Mouse (Mus musculus) natural killer cell, adult 2 months (primary cell): ENCODE measurements around the gene Zmynd11.
A peak's percentile ranks its signal among the peaks of the same experiment; 100 is the strongest.

Experiments
- DNase-seq, 2 experiments: peaks; one replicate each; pipeline ENCODE4 v3.0.0; 2022; ENCODE audit warnings: low spot score in 2 of 2

Gene Zmynd11

GRCm38 (mm10) chr13:9656613-9657012, 108.5 kb downstream of the Zmynd11 start:
- DNase-seq = no peak

GRCm38 (mm10) chr13:9653018-9653417, 112.1 kb downstream of the Zmynd11 start:
- no peak for DNase-seq

DNA sequence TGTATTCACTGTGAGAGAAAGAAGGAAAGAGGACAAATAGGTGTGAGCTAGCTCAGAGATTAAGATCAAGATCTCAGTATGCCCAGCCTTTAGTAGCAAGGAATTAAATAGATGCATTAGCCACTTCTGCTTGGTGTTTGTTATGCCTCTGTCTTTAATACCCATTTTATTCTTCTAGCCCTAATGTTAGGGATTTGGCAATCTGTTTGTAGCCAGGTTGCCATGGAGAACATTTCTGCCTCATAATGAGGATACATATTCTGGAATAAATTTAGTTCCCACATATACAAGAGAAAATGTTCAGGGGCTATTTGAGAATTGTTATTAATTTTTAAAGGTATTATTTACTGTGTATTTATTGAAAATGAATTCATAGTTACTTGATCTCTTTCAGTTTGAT, 114.5 kb downstream of the Zmynd11 start:
- DNase-seq = no peak

DNA sequence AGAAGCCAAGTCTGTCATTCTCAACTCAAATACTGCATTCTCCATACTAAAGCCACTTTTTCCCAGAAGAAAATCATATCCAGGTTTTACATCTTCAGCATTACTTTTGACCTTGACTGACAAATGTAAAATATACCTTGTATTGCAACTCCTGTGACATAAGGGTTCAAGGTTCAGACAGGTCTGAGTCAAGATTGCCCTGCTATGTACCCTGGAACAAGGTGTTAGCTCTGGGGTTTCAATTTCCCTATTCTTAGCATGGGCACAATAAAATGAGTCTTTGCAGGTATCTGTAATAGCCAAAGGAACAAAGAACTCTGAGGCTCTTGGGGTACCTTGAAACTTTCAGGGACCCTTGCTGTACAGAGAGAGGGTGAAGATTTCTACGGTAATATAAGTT, 115.2 kb downstream of the Zmynd11 start:
- no peak for DNase-seq

DNA sequence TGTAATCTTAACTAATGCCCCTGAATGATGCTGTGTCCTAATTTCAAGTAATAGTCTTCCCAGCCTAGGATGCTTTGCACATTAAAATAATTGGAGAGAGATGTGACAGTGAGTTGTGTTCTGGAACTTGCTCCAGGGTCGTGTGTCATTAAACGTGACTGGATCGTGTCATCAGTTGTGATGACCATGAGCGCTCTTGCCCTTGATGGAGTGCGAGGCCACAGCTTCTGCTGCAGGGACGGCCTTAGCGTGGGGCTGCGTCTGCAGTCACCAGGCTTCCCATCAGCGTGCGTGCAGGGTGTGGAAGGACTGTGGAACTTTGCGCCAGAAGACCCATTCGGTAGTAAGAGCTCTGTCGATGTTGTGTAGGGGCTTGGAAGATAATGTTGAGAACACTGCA, 116.4 kb downstream of the Zmynd11 start:
- no peak for DNase-seq

DNA sequence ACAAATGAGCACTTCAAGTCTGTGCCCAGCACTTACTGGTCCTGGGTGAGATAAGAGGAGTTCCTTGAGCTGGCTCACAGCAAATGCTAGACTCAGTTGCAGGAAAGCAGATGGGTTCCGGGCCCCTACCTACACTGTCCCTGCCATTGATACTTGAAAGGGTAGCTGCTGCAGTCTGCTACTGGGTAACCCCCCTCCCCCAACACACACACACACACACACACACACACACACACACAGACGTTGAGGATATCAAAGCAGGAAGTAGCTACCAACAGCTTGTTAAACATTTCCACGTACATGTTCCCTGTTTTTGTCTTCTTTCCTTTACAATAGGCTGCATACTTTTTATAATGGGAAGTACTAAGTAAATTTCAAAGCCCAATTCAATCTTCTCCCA, 127.2 kb downstream of the Zmynd11 start:
- no peak for DNase-seq

DNA sequence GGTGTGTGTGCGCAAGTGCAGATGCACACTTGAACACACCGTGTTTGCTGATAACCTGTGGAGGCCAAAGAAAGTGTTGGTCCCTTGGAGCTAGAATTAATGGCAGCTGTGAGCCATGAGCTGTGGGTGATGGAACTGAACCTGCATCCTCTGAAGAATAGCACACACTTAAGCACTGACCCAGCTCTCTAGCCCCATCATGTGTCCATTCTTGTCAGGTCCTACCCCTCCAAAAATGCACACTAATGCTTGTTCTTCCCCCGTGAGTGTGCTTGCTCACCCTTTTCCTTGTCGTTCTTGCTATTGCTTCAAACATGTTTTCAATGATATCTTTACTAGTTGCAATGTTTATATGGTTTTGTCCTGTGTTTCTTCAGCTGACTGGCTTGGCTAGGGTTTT, 128.6 kb downstream of the Zmynd11 start:
- peak; percentile 3 to 12 for DNase-seq

GRCm38 (mm10) chr13:9635951-9636350, 129.2 kb downstream of the Zmynd11 start:
- DNase-seq = no peak
